Mouse (Mus musculus) heart, adult 2 months (tissue): ENCODE data around the gene Phldb2.

Experiments used
- CTCF ChIP-seq: fragments of 200-600 bp; IDR thresholded peaks from 2 replicates; pipeline ENCODE4 v1.8.1; 2022; ENCODE audit warnings: antibody characterized with exemption, mild to moderate bottlenecking, moderate library complexity
- EP300 ChIP-seq: fragments of 200-500 bp; IDR thresholded peaks from 2 replicates; pipeline ENCODE4 v1.6.1; 2011; ENCODE audit warnings: low read depth, low read length, control low read depth; ENCODE audit not compliant: insufficient read depth
- POLR2A ChIP-seq: fragments of 200-500 bp; IDR thresholded peaks from 2 replicates; pipeline ENCODE4 v1.6.1; 2011; ENCODE audit warnings: mild to moderate bottlenecking, low read depth, low read length, control low read depth; ENCODE audit not compliant: insufficient read depth

GRCm38 (mm10) chr16:45953394-45953793 is at the start of gene Phldb2:
- TF ChIP-seq CTCF: no peak
- no peak for TF ChIP-seq POLR2A
- TF ChIP-seq EP300: no peak
